Mouse (Mus musculus): ENCODE measurements at regions not wholly inside any gene's neighbourhood (a gene's known extent, or its start where the extent isn't known, plus 50 kb on each side); places are given as distances from the start of the nearest gene placed in this dataset.

DNA sequence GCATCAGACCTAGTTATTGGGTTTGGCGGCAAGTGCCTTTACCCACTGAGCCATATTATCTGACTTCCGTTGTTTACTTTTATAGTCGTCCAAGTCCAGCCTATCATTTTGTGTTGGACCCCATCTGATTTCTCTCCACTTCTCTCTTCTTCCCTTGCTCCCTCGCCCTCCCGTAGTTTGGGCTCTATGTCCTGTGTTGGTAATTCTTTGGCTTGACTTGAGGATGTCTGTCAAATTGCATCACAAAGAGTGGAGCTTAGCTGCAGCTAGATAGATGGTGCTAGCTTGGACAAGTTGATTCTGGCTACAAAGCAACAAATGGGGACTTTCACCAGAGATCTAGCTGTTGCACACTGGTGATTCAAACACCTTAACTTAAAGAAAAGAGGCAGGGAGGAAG is 147.9 kb downstream of the Pmp22 start:
- Histone ChIP-seq H3K27ac (ENCODE audit: low read depth, low read length) (no peak overlapping the region), H3K27me3 (ENCODE audit: insufficient read depth, low read length) (no peaks in the 10 kb centered on the region), H3K9ac (replicated peaks; ENCODE audit: low read length, poor library complexity, severe bottlenecking) (no peak overlapping the region), H3K4me3 (ENCODE audit: low read depth, low read length) (no peak overlapping the region), H3K4me2 (ENCODE audit: low read depth, low read length, poor library complexity, severe bottlenecking) (no peak overlapping the region), H3K9me3 (ENCODE audit: low read length) (no peaks in the 10 kb centered on the region), H3K4me1 (ENCODE audit: insufficient read depth, low read length) (no peaks in the 10 kb centered on the region), H3K36me3 (ENCODE audit: insufficient read depth, low read length) (no peaks in the 10 kb centered on the region)
- WGBS: 85% methylated on average over 5 of the region's 5 CpGs
- ATAC-seq (ENCODE audit: low FRiP score) (no peak), DNase-seq (ENCODE audit: low spot score) (no peak)
- TF ChIP-seq CTCF (IDR thresholded peaks at IDR 0.05): no peak

DNA sequence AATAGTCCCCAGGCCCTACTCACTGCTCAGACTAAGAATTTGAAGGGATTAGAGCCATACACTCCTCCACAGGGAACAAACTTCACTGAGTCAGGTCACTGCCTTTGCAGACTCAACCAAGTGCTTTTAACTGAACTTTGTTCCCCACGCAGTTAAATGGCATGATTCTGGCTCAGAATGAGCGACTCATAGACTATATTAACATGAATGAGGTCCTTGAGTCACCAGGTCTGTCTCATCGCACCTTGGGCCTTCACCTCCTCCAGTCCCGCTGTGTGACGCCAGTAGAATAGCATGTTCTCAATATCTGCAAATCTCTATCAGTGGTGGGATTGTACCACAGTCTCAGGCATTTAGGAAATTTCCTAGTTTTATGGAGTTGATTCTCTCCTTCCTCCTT is 153.1 kb downstream of the Pmp22 start:
- TF ChIP-seq CTCF (IDR thresholded peaks at IDR 0.05): no peak
- no peak for ATAC-seq (ENCODE audit: low FRiP score)

GRCm38 (mm10) chr11:63282541-63282940 is 153.8 kb downstream of the Pmp22 start:
- Histone ChIP-seq H3K4me1 (ENCODE audit: insufficient read depth, low read length) (no peaks in the 10 kb centered on the region; the same call in 1 of the 2 replicates), H3K36me3 (ENCODE audit: insufficient read depth, low read length) (no peaks in the 10 kb centered on the region), H3K27me3 (ENCODE audit: insufficient read depth, low read length) (no peaks in the 10 kb centered on the region), H3K4me2 (ENCODE audit: low read depth, low read length, poor library complexity, severe bottlenecking) (no peak overlapping the region), H3K4me3 (ENCODE audit: low read depth, low read length) (no peak overlapping the region), H3K27ac (ENCODE audit: low read depth, low read length) (no peak overlapping the region), H3K9me3 (ENCODE audit: low read length) (no peaks in the 10 kb centered on the region), H3K9ac (replicated peaks; ENCODE audit: low read length, poor library complexity, severe bottlenecking) (no peak overlapping the region)
- 80% methylated on average over 10 of the region's 10 CpGs for WGBS
- ATAC-seq (ENCODE audit: low FRiP score) (no peak), DNase-seq (ENCODE audit: low spot score) (no peak)
- TF ChIP-seq CTCF (IDR thresholded peaks at IDR 0.05): no peak

More for the DNA sequence above, 153.1 kb downstream of the Pmp22 start:
- H3K27ac ChIP-seq (ENCODE audit: low read depth, low read length): no peak overlapping the region
- H3K9me3 ChIP-seq (ENCODE audit: low read length): no peaks in the 10 kb centered on the region
- no peaks in the 10 kb centered on the region for H3K4me1 ChIP-seq (ENCODE audit: insufficient read depth, low read length)
- H3K9ac ChIP-seq (replicated peaks; ENCODE audit: low read length, poor library complexity, severe bottlenecking): no peak overlapping the region
- no peaks in the 10 kb centered on the region for H3K27me3 ChIP-seq (ENCODE audit: insufficient read depth, low read length)
- no peak overlapping the region for H3K4me2 ChIP-seq (ENCODE audit: low read depth, low read length, poor library complexity, severe bottlenecking)
- no peak for DNase-seq (ENCODE audit: low spot score)
- no peak overlapping the region for H3K4me3 ChIP-seq (ENCODE audit: low read depth, low read length)
- no peaks in the 10 kb centered on the region for H3K36me3 ChIP-seq (ENCODE audit: insufficient read depth, low read length)
- 90% methylated on average over 5 of the region's 5 CpGs for WGBS

DNA sequence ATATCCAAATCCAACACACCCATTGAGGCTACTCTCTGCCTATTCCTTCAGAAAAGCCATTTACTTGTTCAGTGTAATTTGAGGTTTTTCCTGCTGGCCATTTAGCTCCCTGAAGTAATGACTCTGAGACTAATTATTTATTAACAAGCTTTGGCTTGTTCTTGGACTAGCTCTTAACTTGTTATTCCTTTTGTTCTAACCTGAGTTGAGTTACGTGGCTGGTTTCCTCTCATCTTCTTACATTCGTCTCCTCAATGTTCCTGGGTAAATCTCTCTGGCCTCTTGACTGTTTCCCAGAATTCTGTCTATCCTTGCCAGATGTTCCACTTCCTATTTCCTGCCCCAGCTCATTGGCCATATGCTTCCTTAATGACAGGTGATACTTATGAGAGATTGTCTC is 157.2 kb downstream of the Pmp22 start:
- H3K36me3 ChIP-seq (ENCODE audit: insufficient read depth, low read length): no peaks in the 10 kb centered on the region
- H3K27me3 ChIP-seq (ENCODE audit: insufficient read depth, low read length): no peaks in the 10 kb centered on the region
- H3K27ac ChIP-seq (ENCODE audit: low read depth, low read length): no peak overlapping the region
- no peak overlapping the region for H3K4me2 ChIP-seq (ENCODE audit: low read depth, low read length, poor library complexity, severe bottlenecking)
- no peak for DNase-seq (ENCODE audit: low spot score)
- no peak for ATAC-seq (ENCODE audit: low FRiP score)
- TF ChIP-seq CTCF (IDR thresholded peaks at IDR 0.05): no peak
- H3K9me3 ChIP-seq (ENCODE audit: low read length): no peaks in the 10 kb centered on the region
- no peak overlapping the region for H3K9ac ChIP-seq (replicated peaks; ENCODE audit: low read length, poor library complexity, severe bottlenecking)
- no peak overlapping the region for H3K4me3 ChIP-seq (ENCODE audit: low read depth, low read length)
- 87% methylated on average over 2 of the region's 2 CpGs for WGBS
- H3K4me1 ChIP-seq (ENCODE audit: insufficient read depth, low read length): no peaks in the 10 kb centered on the region; the same call in 1 of the 2 replicates

- Histone ChIP-seq H3K4me2 (ENCODE audit: low read depth, low read length, poor library complexity, severe bottlenecking) (no peak overlapping the region), H3K4me1 (ENCODE audit: insufficient read depth, low read length) (no peaks in the 10 kb centered on the region; the same call in 1 of the 2 replicates), H3K4me3 (ENCODE audit: low read depth, low read length) (no peak overlapping the region), H3K36me3 (ENCODE audit: insufficient read depth, low read length) (no peaks in the 10 kb centered on the region), H3K9me3 (ENCODE audit: low read length) (no peaks in the 10 kb centered on the region), H3K27ac (ENCODE audit: low read depth, low read length) (no peak overlapping the region), H3K27me3 (ENCODE audit: insufficient read depth, low read length) (no peaks in the 10 kb centered on the region), H3K9ac (replicated peaks; ENCODE audit: low read length, poor library complexity, severe bottlenecking) (no peak overlapping the region)
- no peak for TF ChIP-seq CTCF (IDR thresholded peaks at IDR 0.05)
- DNase-seq (ENCODE audit: low spot score): no peak
- WGBS: 44% methylated on average over 2 of the region's 2 CpGs
- no peak for ATAC-seq (ENCODE audit: low FRiP score)
These were observed 159.0 kb downstream of the Pmp22 start for GRCm38 (mm10) chr11:63287766-63288165.

GRCm38 (mm10) chr11:63290618-63291017 is 161.8 kb downstream of the Pmp22 start:
- Histone ChIP-seq H3K27me3 (ENCODE audit: insufficient read depth, low read length) (no peaks in the 10 kb centered on the region), H3K36me3 (ENCODE audit: insufficient read depth, low read length) (no peaks in the 10 kb centered on the region), H3K4me2 (ENCODE audit: low read depth, low read length, poor library complexity, severe bottlenecking) (no peak overlapping the region), H3K4me3 (ENCODE audit: low read depth, low read length) (no peak overlapping the region), H3K27ac (ENCODE audit: low read depth, low read length) (no peak overlapping the region), H3K9ac (replicated peaks; ENCODE audit: low read length, poor library complexity, severe bottlenecking) (no peak overlapping the region), H3K9me3 (ENCODE audit: low read length) (no peaks in the 10 kb centered on the region), H3K4me1 (ENCODE audit: insufficient read depth, low read length) (no peaks in the 10 kb centered on the region; the same call in 1 of the 2 replicates)
- ATAC-seq (ENCODE audit: low FRiP score): no peak
- WGBS: 71% methylated on average over 13 of the region's 13 CpGs
- no peak for TF ChIP-seq CTCF (IDR thresholded peaks at IDR 0.05)
- DNase-seq (ENCODE audit: low spot score): no peak
